Comparison of ENCODE assay signal across 9 mouse cellular contexts in genomic region chr7:114115961-114116360, GRCm38 (mm10). TPM values are rescaled to one million over a fixed set of nuclear protein-coding genes. Genes with fewer than 3 reads are reported as not detected.
DNase-seq lines count a peak whose midpoint lies in the region; ATAC-seq and TF ChIP-seq lines count a peak whose summit lies in the region.
"Had no signal": no experiment of that assay in that cellular context is flagged by ENCODE, and none has a peak within 500 bp of the region (broad histone marks: within the 10 kb centered on the region; RNA-seq: fewer than 3 reads in every experiment).

No protein-coding gene starts in this region.

- H3K36me3 ChIP-seq in heart, embryonic 11.5 days (ENCODE audit: control insufficient read depth, insufficient read depth, low read length), result no peaks in the 10 kb centered on the region
- no peaks in the 10 kb centered on the region for H3K36me3 ChIP-seq in E14TG2a.4 (ENCODE audit: insufficient read depth, low read length)
- H3K36me3 ChIP-seq in hindbrain, embryonic 11.5 days (ENCODE audit: control insufficient read depth, insufficient read depth, low read length), result no peaks in the 10 kb centered on the region
- H3K36me3 ChIP-seq in midbrain, embryonic 12.5 days, result no peaks in the 10 kb centered on the region
- H3K36me3 ChIP-seq: G1E had no signal

- peak overlapping the region; percentile 93 for H3K9ac ChIP-seq in heart, embryonic 11.5 days (ENCODE audit: low read depth, low read length)
- H3K9ac ChIP-seq in hindbrain, embryonic 11.5 days (ENCODE audit: low read depth, low read length), result no peak overlapping the region
- H3K9ac ChIP-seq in midbrain, embryonic 12.5 days (replicated peaks), result no peak overlapping the region; the same call in 1 of the 2 replicates

- no peak for DNase-seq in heart, postnatal 36 days
- no peak for DNase-seq in hindbrain, embryonic 11.5 days (ENCODE audit: low spot score)
- no peak for DNase-seq in right cerebral cortex, postnatal 4 days
- DNase-seq in testis, postnatal 14 days (ENCODE audit: low spot score), result no peak
- no peak for DNase-seq in frontal cortex, postnatal 14 days (ENCODE audit: low spot score in 2 of 2)

- no peaks in the 10 kb centered on the region for H3K9me3 ChIP-seq in heart, embryonic 11.5 days (replicated peaks; ENCODE audit: control insufficient read depth, low read length)
- no peaks in the 10 kb centered on the region for H3K9me3 ChIP-seq in E14TG2a.4 (ENCODE audit: low read length)
- H3K9me3 ChIP-seq in hindbrain, embryonic 11.5 days (ENCODE audit: control insufficient read depth, low read length), result no peaks in the 10 kb centered on the region
- no peaks in the 10 kb centered on the region for H3K9me3 ChIP-seq in midbrain, embryonic 12.5 days

- TF ChIP-seq CTCF in E14TG2a.4 (conservative IDR thresholded peaks at IDR 0.05; ENCODE audit: low read length), result no peak

- H3K27me3 ChIP-seq in heart, embryonic 11.5 days (ENCODE audit: control insufficient read depth, insufficient read depth, low read length), result no peaks in the 10 kb centered on the region
- H3K27me3 ChIP-seq in E14TG2a.4 (ENCODE audit: insufficient read depth, low read length), result peaks cover 15% of the 10 kb centered on the region; the same call in 1 of the 2 replicates
- H3K27me3 ChIP-seq in hindbrain, embryonic 11.5 days (ENCODE audit: control insufficient read depth, insufficient read depth, low read length), result no peaks in the 10 kb centered on the region
- peaks cover 15% of the 10 kb centered on the region for H3K27me3 ChIP-seq in midbrain, embryonic 12.5 days

- ATAC-seq in heart, embryonic 11.5 days (replicated peaks; ENCODE audit: insufficient number of reproducible peaks, low FRiP score, low TSS enrichment), result no peak
- no peak for ATAC-seq in hindbrain, embryonic 11.5 days (ENCODE audit: low FRiP score)
- ATAC-seq in midbrain, embryonic 12.5 days (ENCODE audit: low FRiP score, low read depth), result no peak

- intact Hi-C loops in heart, postnatal 36 days (cut with DNase I), result loop anchor here (1.0 to 5.0 kb wide), 4 partner anchors 49 to 161 kb away; partner anchors contain the start of gene Psma1

- H3K27ac ChIP-seq in heart, embryonic 11.5 days (ENCODE audit: low read depth, low read length), result no peak overlapping the region
- no peak overlapping the region for H3K27ac ChIP-seq in hindbrain, embryonic 11.5 days (ENCODE audit: low read depth, low read length)
- H3K27ac ChIP-seq in midbrain, embryonic 12.5 days (replicated peaks), result no peak overlapping the region

- WGBS in heart, embryonic 11.5 days (ENCODE audit: insufficient replicate concordance), result 15% methylated on average over 9 of the region's 9 CpGs
- 21% methylated on average over 9 of the region's 9 CpGs for WGBS in hindbrain, embryonic 11.5 days
- WGBS in midbrain, embryonic 12.5 days, result 21% methylated on average over 9 of the region's 9 CpGs

- peaks cover 21% of the 10 kb centered on the region for H3K4me1 ChIP-seq in heart, embryonic 11.5 days (ENCODE audit: control insufficient read depth, insufficient read depth, low read length)
- peaks cover 36% of the 10 kb centered on the region for H3K4me1 ChIP-seq in E14TG2a.4 (replicated peaks; ENCODE audit: low read depth, low read length)
- H3K4me1 ChIP-seq in hindbrain, embryonic 11.5 days (replicated peaks; ENCODE audit: control insufficient read depth, insufficient read depth, low read length), result no peaks in the 10 kb centered on the region
- peaks cover 16% of the 10 kb centered on the region for H3K4me1 ChIP-seq in midbrain, embryonic 12.5 days

- peak overlapping the region; percentile 75 for H3K4me2 ChIP-seq in heart, embryonic 11.5 days
- peak overlapping the region; percentile 72 for H3K4me2 ChIP-seq in hindbrain, embryonic 11.5 days (replicated peaks; ENCODE audit: low read depth, low read length)
- peak overlapping the region; percentile 81 for H3K4me2 ChIP-seq in midbrain, embryonic 12.5 days (replicated peaks)

- peak overlapping the region; percentile 93 for H3K4me3 ChIP-seq in heart, embryonic 11.5 days (ENCODE audit: low read depth, low read length)
- H3K4me3 ChIP-seq in E14TG2a.4 (replicated peaks; ENCODE audit: low read length), result 0 out of 2 replicates have a peak overlapping the region, but pooled peaks have one; percentile 88
- H3K4me3 ChIP-seq in hindbrain, embryonic 11.5 days (ENCODE audit: low read depth, low read length), result peak overlapping the region; percentile 78
- peak overlapping the region; percentile 80 for H3K4me3 ChIP-seq in midbrain, embryonic 12.5 days

RNA-seq across cellular contexts. Expression of gene Rras2, which starts 1.6 kb away (rescaled TPM):
- polyA plus RNA-seq in heart, embryonic 11.5 days (2014; fragmentation: Nextera tagmentation; extraction: Ambion mirVana), result 53.9 and 56.8 TPM in 2 replicates
- total RNA-seq in heart, postnatal 36 days (2021), result 10 to 100 TPM; 48.5 to 51.6 TPM
- 24.3 and 26.7 TPM in 2 replicates for polyA plus RNA-seq in hindbrain, embryonic 11.5 days (2014; fragmentation: Nextera tagmentation; extraction: Ambion mirVana)
- 18.9 and 22.5 TPM in 2 replicates for polyA plus RNA-seq in midbrain, embryonic 12.5 days (2016; fragmentation: Nextera tagmentation; extraction: Ambion mirVana)
- polyA plus RNA-seq: G1E had no signal
